Mouse (Mus musculus): Measurements from ENCODE around the gene Camk1. TPM values are rescaled to one million over a fixed set of nuclear protein-coding genes. Genes with fewer than 3 reads are reported as not detected.

The Camk1 gene
- polyA plus RNA-seq, 1 experiment from 2014 or later = 109 TPM

DNA sequence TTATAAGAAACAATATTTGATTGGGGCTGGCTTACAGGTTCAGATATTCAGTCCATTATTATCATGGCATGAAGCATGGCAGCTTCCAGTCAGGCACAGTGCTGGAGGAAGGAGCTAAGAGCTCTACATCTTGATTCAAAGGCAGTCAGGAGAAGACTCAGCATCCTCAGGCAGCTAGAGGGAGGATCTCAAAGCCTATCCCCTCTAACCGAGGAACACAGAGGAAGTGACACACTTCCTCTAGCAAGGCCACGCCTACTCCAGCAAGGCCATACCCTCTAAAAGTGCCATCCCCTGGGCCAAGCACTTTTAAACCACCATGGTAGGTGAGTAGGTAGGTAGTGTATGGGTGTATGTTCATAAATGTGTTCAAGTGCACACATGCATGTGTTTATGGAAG is 13.2 kb downstream of the Camk1 start:
- DNase-seq (peak; percentile 19), ATAC-seq (ENCODE audit: insufficient read depth) (no peak)
- Histone ChIP-seq H3K9ac (no peak overlapping the region), H3K4me1 (ENCODE audit: insufficient read depth) (peaks cover 5% of the 10 kb centered on the region; the same call in 1 of the 2 replicates), H3K27me3 (ENCODE audit: insufficient read depth, low read length) (no peaks in the 10 kb centered on the region), H3K36me3 (ENCODE audit: insufficient read depth) (peaks cover 43% of the 10 kb centered on the region), H3K9me3 (ENCODE audit: low read depth, low read length) (no peaks in the 10 kb centered on the region), H3K4me3 (ENCODE audit: low read depth, low read length) (no peak overlapping the region), H3K4me2 (no peak overlapping the region), H3K27ac (ENCODE audit: low read depth) (no peak overlapping the region)
- TF ChIP-seq CTCF (IDR thresholded peaks at IDR 0.05; ENCODE audit: low read depth) = no peak
- WGBS = 40% methylated on average over 2 of the region's 2 CpGs

DNA sequence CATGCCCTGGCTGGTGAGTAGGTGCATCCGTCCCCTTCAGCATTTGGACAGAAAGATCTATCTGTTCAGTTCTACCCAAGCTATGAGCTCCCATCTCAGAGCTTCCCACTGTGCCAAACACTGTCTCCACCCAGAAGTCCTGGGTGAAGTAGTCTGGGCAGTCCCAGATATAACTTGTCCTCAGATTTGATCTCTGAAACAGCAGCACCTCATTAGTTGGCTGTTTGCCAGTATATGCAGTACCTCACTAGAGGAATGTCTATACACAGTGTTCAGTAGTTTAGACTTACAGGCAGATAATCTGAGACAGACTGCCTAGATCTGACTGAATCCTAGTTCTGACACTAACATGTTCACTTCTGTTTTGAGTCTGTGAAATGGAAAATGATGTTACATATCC is 14.4 kb downstream of the Camk1 start:
- TF ChIP-seq CTCF (IDR thresholded peaks at IDR 0.05; ENCODE audit: low read depth) = no peak
- H3K27me3 ChIP-seq (ENCODE audit: insufficient read depth, low read length) = no peaks in the 10 kb centered on the region
- peaks cover 42% of the 10 kb centered on the region for H3K36me3 ChIP-seq (ENCODE audit: insufficient read depth)
- H3K9me3 ChIP-seq (ENCODE audit: low read depth, low read length) = no peaks in the 10 kb centered on the region
- WGBS = 81% methylated on average over 1 of the region's 1 CpGs
- H3K4me2 ChIP-seq = no peak overlapping the region
- H3K9ac ChIP-seq = no peak overlapping the region
- DNase-seq (no peak), ATAC-seq (ENCODE audit: insufficient read depth) (no peak)
- H3K4me1 ChIP-seq (ENCODE audit: insufficient read depth) = peaks cover 5% of the 10 kb centered on the region; the same call in 1 of the 2 replicates
- H3K4me3 ChIP-seq (ENCODE audit: low read depth, low read length) = no peak overlapping the region
- no peak overlapping the region for H3K27ac ChIP-seq (ENCODE audit: low read depth)

DNA sequence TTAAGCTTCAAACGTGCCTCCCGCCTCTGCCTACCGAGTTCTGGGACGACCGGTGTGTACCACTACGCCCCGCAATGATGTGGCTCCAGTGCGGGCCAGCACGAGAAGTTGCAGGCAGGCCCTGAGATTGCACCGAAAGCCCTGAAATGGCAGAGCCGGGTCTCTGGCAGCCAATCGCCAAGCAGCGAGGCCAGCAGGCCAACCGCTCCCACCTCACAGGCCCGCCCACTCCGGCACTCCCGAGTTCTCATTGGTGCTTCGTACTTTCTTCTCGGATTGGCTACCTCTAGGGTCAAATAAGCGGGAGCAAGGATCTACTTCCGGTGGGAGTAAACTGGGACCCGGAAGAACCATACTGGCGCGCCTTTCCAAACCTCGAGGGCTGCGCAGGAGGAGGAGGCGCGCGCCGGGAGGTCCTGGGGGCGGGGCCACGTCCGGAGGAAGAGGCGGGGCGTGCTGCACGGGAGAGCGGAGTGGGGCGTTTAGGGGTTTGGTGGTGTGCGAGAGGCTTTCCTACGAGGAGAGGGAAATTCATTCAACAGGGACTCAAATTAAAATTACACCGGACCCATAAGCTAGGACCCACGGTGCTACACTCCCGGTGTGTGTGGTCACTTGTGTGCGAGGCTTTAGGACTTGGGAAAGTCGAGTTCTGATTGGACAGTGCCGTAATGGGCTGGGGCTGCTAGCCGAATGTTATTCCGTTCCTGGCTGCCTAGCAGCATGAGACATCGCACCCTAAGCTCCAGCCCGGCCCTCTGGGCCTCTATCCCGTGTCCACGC is 17.1 kb downstream of the Camk1 start, which contains the start of gene Ogg1:
Gene Ogg1 (plus strand): TSS at position 440 of the 783 bp plus-strand sequence.
- under 1% methylated on average over 52 of the region's 52 CpGs for WGBS
- Histone ChIP-seq H3K4me2 (peak within 1 kb of the TSS; percentile 91), H3K9ac (peak within 1 kb of the TSS; percentile 70), H3K4me1 (ENCODE audit: insufficient read depth) (no peaks in the 10 kb centered on the region), H3K36me3 (ENCODE audit: insufficient read depth) (peaks cover 51% of the 10 kb centered on the region), H3K27me3 (ENCODE audit: insufficient read depth, low read length) (no peaks in the 10 kb centered on the region), H3K27ac (ENCODE audit: low read depth) (peak within 1 kb of the TSS; percentile 93), H3K9me3 (ENCODE audit: low read depth, low read length) (no peaks in the 10 kb centered on the region), H3K4me3 (ENCODE audit: low read depth, low read length) (peak within 1 kb of the TSS; percentile 62)
- TF ChIP-seq CTCF (IDR thresholded peaks at IDR 0.05; ENCODE audit: low read depth) = no peak
- ATAC-seq (ENCODE audit: insufficient read depth) (peak; percentile 98), DNase-seq (peak; percentile 99)

DNA sequence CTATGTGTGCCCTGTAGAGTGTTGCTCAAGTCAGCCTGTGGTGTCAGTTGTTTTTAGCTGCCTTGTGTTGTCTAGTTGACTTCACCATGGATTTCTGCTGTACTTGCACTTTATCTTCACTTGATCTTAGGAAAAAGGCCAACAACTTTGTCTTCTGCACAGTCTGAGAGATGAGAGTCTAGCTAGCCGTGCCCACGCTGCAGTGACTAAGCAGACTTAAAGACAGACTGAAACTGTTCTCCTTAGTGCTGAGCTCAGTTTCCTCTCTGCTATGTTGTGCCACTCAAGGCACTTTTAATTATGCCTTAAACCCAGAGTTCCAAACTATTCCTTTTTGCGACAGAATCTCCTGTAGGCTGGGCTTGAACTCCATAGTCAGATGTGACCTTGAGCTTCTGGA is 27.8 kb downstream of the Camk1 start:
- Histone ChIP-seq H3K27ac (ENCODE audit: low read depth) (no peak overlapping the region), H3K36me3 (ENCODE audit: insufficient read depth) (peaks cover 94% of the 10 kb centered on the region), H3K27me3 (ENCODE audit: insufficient read depth, low read length) (no peaks in the 10 kb centered on the region), H3K4me1 (ENCODE audit: insufficient read depth) (no peaks in the 10 kb centered on the region), H3K4me2 (no peak overlapping the region), H3K9ac (no peak overlapping the region), H3K9me3 (ENCODE audit: low read depth, low read length) (no peaks in the 10 kb centered on the region), H3K4me3 (ENCODE audit: low read depth, low read length) (no peak overlapping the region)
- WGBS = 91% methylated on average over 3 of the region's 3 CpGs
- ATAC-seq (ENCODE audit: insufficient read depth) = no peak
- no peak for DNase-seq
- no peak for TF ChIP-seq CTCF (IDR thresholded peaks at IDR 0.05; ENCODE audit: low read depth)

DNA sequence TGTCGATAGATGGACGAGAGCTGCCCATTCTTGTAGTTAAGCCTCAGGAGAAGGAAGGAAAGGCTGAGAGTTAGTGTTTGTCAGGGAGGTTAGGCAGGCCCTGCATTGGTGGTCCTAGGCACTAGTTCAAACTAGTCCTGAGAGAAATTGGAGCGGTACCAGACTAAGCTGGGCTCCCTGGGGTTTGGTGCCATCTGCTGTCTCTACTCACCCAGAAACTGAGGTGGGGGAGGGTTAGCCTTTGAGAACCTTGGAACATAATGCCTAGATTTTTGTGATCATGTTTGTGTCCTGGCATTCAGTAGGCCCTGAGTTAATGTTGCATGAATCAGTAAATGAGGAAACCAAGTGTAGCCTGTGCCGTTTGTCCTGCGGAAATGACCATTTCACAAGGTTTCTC is 35.6 kb downstream of the Camk1 start:
- DNase-seq = peak; percentile 47
- Histone ChIP-seq H3K4me1 (ENCODE audit: insufficient read depth) (peaks cover 4% of the 10 kb centered on the region; the same call in 1 of the 2 replicates), H3K4me2 (peak overlapping the region; percentile 74), H3K9ac (peak overlapping the region; percentile 97), H3K27ac (ENCODE audit: low read depth) (no peak overlapping the region), H3K27me3 (ENCODE audit: insufficient read depth, low read length) (no peaks in the 10 kb centered on the region), H3K36me3 (ENCODE audit: insufficient read depth) (peaks cover 33% of the 10 kb centered on the region), H3K9me3 (ENCODE audit: low read depth, low read length) (no peaks in the 10 kb centered on the region), H3K4me3 (ENCODE audit: low read depth, low read length) (peak overlapping the region; percentile 94)
- no peak for ATAC-seq (ENCODE audit: insufficient read depth)
- TF ChIP-seq CTCF (IDR thresholded peaks at IDR 0.05; ENCODE audit: low read depth) = no peak; the same call in none of the 2 replicates
- WGBS = 32% methylated on average over 5 of the region's 5 CpGs

DNA sequence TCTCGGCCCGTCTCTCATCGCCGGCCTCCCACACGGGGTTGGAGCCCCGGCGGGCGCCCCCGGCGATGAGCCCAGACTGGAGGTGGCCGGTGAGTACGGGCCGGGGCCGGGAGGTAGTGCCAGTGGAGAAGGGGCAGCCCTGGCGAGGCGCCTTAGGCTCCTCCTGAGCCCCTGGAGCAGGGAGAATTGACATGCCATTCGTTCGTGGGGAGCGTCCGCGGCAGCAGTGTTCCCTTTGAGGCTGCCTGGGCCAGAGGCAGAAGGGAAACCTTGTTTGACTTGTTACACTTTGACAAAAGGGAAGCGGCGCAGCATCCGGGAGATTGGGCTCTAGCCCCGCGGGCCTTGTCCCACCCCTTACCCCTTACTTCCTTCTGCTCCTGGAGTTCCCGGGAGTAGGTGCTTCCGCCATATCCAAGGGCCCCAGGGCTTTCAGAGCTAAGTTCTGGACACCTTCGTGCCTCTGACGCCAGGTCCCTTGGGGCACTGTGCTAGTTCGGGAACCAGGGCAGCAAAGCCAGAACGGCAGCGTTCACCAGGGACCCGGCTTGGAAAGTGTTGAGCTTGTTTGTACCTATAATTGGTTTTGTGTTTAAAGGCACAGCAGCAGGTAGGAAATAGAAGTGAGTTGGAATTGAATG is 36.2 kb downstream of the Camk1 start:
- H3K27ac ChIP-seq (ENCODE audit: low read depth) = peak overlapping the region; percentile 99
- no peaks in the 10 kb centered on the region for H3K27me3 ChIP-seq (ENCODE audit: insufficient read depth, low read length)
- H3K4me2 ChIP-seq = peak overlapping the region; percentile 74
- peak overlapping the region; percentile 94 for H3K4me3 ChIP-seq (ENCODE audit: low read depth, low read length)
- H3K36me3 ChIP-seq (ENCODE audit: insufficient read depth) = peaks cover 27% of the 10 kb centered on the region
- under 1% methylated on average over 34 of the region's 34 CpGs for WGBS
- TF ChIP-seq CTCF (IDR thresholded peaks at IDR 0.05; ENCODE audit: low read depth) = no peak
- H3K4me1 ChIP-seq (ENCODE audit: insufficient read depth) = peaks cover 4% of the 10 kb centered on the region; the same call in 1 of the 2 replicates
- DNase-seq (peak; percentile 51), ATAC-seq (ENCODE audit: insufficient read depth) (no peak)
- peak overlapping the region; percentile 97 for H3K9ac ChIP-seq
- H3K9me3 ChIP-seq (ENCODE audit: low read depth, low read length) = no peaks in the 10 kb centered on the region

DNA sequence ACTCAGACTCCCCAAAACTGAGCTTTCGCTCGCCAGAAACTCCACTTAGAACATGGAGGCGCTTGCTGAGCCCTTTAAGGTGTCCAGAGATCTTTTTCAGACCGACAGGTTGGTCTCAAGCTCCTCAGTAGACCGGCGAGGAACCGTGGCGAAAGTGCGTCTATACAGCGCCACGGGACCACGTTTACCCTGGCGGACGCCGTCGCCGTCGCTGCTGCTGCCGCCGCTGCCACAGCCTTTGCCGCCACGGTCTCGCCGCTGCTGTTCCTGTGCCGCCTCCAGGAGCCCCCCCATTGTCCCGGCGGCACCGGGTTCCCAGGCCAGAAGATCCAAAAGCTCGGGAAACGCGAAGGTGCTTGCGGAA is 36.8 kb downstream of the Camk1 start, which contains the start of gene Brpf1:
Gene Brpf1 (plus strand): TSS at position 152 of the 364 bp plus-strand sequence.
- Histone ChIP-seq H3K4me2 (peak within 1 kb of the TSS; percentile 74), H3K27ac (ENCODE audit: low read depth) (peak within 1 kb of the TSS; percentile 99), H3K9me3 (ENCODE audit: low read depth, low read length) (no peaks in the 10 kb centered on the region), H3K9ac (peak within 1 kb of the TSS; percentile 97), H3K4me1 (ENCODE audit: insufficient read depth) (peaks cover 4% of the 10 kb centered on the region; the same call in 1 of the 2 replicates), H3K4me3 (ENCODE audit: low read depth, low read length) (peak within 1 kb of the TSS; percentile 94), H3K27me3 (ENCODE audit: insufficient read depth, low read length) (no peaks in the 10 kb centered on the region), H3K36me3 (ENCODE audit: insufficient read depth) (peaks cover 21% of the 10 kb centered on the region)
- TF ChIP-seq CTCF (IDR thresholded peaks at IDR 0.05; ENCODE audit: low read depth) = 0 out of 2 replicates have a peak, but pooled peaks have one; percentile 1
- DNase-seq = no peak
- WGBS = under 1% methylated on average over 32 of the region's 32 CpGs
- ATAC-seq (ENCODE audit: insufficient read depth) = peak; percentile 60

All from lung, embryonic 14.5 days (tissue).